Mouse (Mus musculus): Measurements from ENCODE around the gene Umad1. TPM values are rescaled to one million over a fixed set of nuclear protein-coding genes. Genes with fewer than 3 reads are reported as not detected.

The Umad1 gene
- polyA plus RNA-seq, 1 experiment: 21.9 TPM

DNA sequence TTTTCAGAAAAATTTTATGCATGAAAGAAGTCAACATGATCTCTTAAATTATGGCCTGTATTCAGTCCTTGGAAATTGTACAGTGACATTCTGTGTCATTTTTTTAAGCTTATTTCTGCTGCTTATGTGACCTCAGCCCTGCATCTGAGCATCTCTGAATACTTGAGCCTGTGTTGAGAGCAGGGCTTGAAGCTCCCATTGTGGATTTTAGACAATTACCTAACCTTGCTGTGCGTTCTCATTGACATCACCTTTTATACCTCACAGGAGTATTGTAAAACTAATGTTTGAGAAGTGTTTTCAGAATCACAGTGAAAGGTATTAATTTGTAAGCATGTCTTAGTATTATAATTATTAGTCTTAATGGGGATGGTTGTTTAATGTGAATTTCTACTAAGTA is 140.6 kb downstream of the Umad1 start:
- Histone ChIP-seq H3K4me1 (ENCODE audit: control insufficient read depth, insufficient read depth, low read length) (no peaks in the 10 kb centered on the region), H3K27me3 (replicated peaks; ENCODE audit: control insufficient read depth, insufficient read depth, low read length) (no peaks in the 10 kb centered on the region), H3K36me3 (ENCODE audit: control insufficient read depth, insufficient read depth, low read length) (no peaks in the 10 kb centered on the region), H3K4me3 (ENCODE audit: insufficient read depth, low read depth, low read length) (no peak overlapping the region), H3K27ac (ENCODE audit: insufficient read depth, low read depth, low read length) (no peak overlapping the region)
- DNase-seq: no peak
- no peak for TF ChIP-seq CTCF (conservative IDR thresholded peaks at IDR 0.05; ENCODE audit: insufficient read depth, insufficient read length, low read depth, low read length)
- TF ChIP-seq POLR2A (IDR thresholded peaks at IDR 0.05; ENCODE audit: low read depth, low read length): no peak
- WGBS: 97% methylated on average over 1 of the region's 1 CpGs

DNA sequence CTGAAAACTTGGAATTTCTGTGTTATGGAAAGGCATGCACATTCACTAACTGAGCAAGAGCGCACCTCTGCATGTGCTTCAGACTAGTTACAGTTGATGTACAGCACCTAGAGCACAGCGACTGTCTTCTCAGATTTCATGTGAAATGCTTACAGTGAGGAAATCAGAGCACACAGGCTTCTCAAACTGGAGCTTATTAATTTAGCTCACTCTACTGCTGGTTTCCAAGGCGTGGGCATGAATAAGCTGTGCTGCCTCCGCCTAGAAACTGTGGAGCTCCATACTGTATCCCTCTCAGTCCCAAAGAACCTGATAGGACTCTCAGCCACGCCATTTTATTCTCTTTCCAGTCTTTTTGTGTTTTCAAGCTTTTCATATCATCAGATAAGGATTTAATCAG is 144.0 kb downstream of the Umad1 start:
- H3K4me1 ChIP-seq (ENCODE audit: control insufficient read depth, insufficient read depth, low read length): no peaks in the 10 kb centered on the region
- WGBS: 82% methylated on average over 5 of the region's 5 CpGs
- no peaks in the 10 kb centered on the region for H3K36me3 ChIP-seq (ENCODE audit: control insufficient read depth, insufficient read depth, low read length)
- no peak for DNase-seq
- no peak overlapping the region for H3K4me3 ChIP-seq (ENCODE audit: insufficient read depth, low read depth, low read length)
- no peak overlapping the region for H3K27ac ChIP-seq (ENCODE audit: insufficient read depth, low read depth, low read length)
- no peaks in the 10 kb centered on the region for H3K27me3 ChIP-seq (replicated peaks; ENCODE audit: control insufficient read depth, insufficient read depth, low read length)
- TF ChIP-seq POLR2A (IDR thresholded peaks at IDR 0.05; ENCODE audit: low read depth, low read length) (no peak), CTCF (conservative IDR thresholded peaks at IDR 0.05; ENCODE audit: insufficient read depth, insufficient read length, low read depth, low read length) (no peak)

DNA sequence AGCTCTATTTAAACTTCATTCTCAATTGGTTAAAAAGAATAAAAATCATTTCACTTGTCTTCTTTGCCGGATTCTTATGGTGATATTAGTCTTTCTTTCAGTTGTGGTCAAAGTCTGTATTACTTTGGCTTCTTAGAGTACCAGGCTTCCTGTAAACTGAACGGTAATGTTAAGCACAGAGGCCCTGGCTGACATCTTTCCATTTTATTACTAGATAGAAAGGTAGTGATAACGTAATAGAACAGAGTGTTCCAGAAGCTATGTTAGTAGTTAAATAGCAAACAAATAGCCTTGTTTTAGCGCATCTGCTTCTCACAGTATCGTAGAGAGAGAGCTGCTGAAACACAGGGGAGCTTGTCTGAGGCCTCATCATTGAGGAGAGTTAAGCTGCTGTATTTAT is 146.8 kb downstream of the Umad1 start:
- no peaks in the 10 kb centered on the region for H3K27me3 ChIP-seq (replicated peaks; ENCODE audit: control insufficient read depth, insufficient read depth, low read length)
- H3K36me3 ChIP-seq (ENCODE audit: control insufficient read depth, insufficient read depth, low read length): no peaks in the 10 kb centered on the region
- 89% methylated on average over 5 of the region's 5 CpGs for WGBS
- H3K27ac ChIP-seq (ENCODE audit: insufficient read depth, low read depth, low read length): no peak overlapping the region
- DNase-seq: no peak
- H3K4me1 ChIP-seq (ENCODE audit: control insufficient read depth, insufficient read depth, low read length): no peaks in the 10 kb centered on the region
- TF ChIP-seq CTCF (conservative IDR thresholded peaks at IDR 0.05; ENCODE audit: insufficient read depth, insufficient read length, low read depth, low read length) (no peak), POLR2A (IDR thresholded peaks at IDR 0.05; ENCODE audit: low read depth, low read length) (no peak)
- no peak overlapping the region for H3K4me3 ChIP-seq (ENCODE audit: insufficient read depth, low read depth, low read length)

DNA sequence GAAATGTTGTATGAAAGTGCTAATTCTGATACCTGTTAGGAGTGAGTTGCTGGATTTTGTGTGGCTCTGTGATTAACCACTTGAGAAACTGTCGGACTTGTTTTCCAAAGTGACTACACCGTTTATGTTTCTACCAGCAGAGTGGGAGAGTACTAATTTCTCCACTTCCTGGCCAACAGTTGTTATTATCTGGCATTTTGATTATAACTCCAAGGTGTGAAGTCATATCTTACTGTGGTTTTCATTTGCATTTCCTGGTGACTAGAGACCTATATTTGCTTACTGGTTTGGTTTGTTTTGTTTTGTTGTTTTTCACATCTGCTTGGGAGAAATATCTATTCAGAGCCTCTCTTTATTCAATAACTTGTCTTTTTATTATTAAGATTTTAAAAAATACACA is 149.2 kb downstream of the Umad1 start:
- Histone ChIP-seq H3K27me3 (replicated peaks; ENCODE audit: control insufficient read depth, insufficient read depth, low read length) (no peaks in the 10 kb centered on the region), H3K36me3 (ENCODE audit: control insufficient read depth, insufficient read depth, low read length) (no peaks in the 10 kb centered on the region), H3K27ac (ENCODE audit: insufficient read depth, low read depth, low read length) (no peak overlapping the region), H3K4me1 (ENCODE audit: control insufficient read depth, insufficient read depth, low read length) (no peaks in the 10 kb centered on the region), H3K4me3 (ENCODE audit: insufficient read depth, low read depth, low read length) (no peak overlapping the region)
- no peak for DNase-seq
- WGBS: 83% methylated on average over 2 of the region's 2 CpGs
- TF ChIP-seq CTCF (conservative IDR thresholded peaks at IDR 0.05; ENCODE audit: insufficient read depth, insufficient read length, low read depth, low read length): no peak
- no peak for TF ChIP-seq POLR2A (IDR thresholded peaks at IDR 0.05; ENCODE audit: low read depth, low read length)

DNA sequence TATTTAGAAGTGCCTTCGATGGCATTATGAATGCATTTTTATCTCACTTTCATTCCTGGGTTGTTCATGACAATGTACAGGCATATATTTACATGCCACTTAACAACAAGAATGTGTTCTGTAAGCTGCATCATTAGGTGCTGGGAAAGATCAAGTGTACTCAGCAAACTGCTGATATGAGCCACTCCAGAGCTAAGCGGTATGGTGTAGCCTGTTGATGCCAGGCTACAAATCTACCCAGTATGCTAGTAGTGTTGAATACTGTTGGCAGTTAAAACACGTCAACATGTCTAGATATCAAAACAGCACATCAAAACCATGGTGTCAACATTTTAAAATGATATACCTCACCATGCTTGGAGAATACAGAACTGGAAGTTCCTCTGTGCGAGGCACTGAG is 150.8 kb downstream of the Umad1 start:
- H3K27ac ChIP-seq (ENCODE audit: insufficient read depth, low read depth, low read length): no peak overlapping the region
- no peak for TF ChIP-seq CTCF (conservative IDR thresholded peaks at IDR 0.05; ENCODE audit: insufficient read depth, insufficient read length, low read depth, low read length)
- TF ChIP-seq POLR2A (IDR thresholded peaks at IDR 0.05; ENCODE audit: low read depth, low read length): no peak
- H3K4me3 ChIP-seq (ENCODE audit: insufficient read depth, low read depth, low read length): no peak overlapping the region
- no peak for DNase-seq
- WGBS: 95% methylated on average over 4 of the region's 4 CpGs
- H3K36me3 ChIP-seq (ENCODE audit: control insufficient read depth, insufficient read depth, low read length): no peaks in the 10 kb centered on the region
- H3K27me3 ChIP-seq (replicated peaks; ENCODE audit: control insufficient read depth, insufficient read depth, low read length): no peaks in the 10 kb centered on the region
- no peaks in the 10 kb centered on the region for H3K4me1 ChIP-seq (ENCODE audit: control insufficient read depth, insufficient read depth, low read length)

DNA sequence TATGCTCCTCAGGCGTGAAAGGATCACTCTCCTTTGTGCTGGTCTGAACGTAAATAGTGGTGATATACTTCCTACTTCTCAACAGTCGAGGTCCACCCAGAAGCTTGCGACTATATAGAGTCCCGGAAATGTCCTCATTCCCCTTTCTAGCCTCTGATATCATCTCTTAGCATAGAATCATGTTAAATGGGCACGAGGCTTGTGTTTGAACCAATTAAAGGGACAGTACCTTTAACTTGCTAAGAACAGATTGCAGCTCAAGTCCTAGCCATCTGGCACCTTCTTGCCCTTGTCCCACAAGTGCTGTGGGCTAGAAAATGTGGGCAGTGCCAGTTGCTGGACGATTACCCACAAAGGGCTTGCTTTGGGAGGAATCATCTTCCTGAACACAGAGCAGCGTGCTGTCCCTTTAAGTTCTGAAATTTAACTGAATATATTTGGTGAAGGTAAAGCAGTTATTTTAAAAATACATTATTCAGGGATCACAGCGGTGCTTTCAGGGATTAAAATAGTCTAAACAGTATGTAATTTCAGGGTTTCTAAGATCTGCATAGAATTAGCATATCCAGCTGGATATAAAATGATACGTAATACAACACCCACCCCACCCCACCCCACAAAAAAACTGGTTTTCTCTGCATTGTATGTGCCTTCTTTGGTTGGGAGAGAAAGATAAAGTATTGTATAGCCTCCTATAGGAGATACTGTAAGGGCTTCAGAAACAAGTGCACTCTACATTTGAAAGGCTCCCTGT is 153.9 kb downstream of the Umad1 start:
- H3K27ac ChIP-seq (ENCODE audit: insufficient read depth, low read depth, low read length): no peak overlapping the region
- peak; percentile 15 for DNase-seq
- H3K36me3 ChIP-seq (ENCODE audit: control insufficient read depth, insufficient read depth, low read length): no peaks in the 10 kb centered on the region
- no peak overlapping the region for H3K4me3 ChIP-seq (ENCODE audit: insufficient read depth, low read depth, low read length)
- no peaks in the 10 kb centered on the region for H3K27me3 ChIP-seq (replicated peaks; ENCODE audit: control insufficient read depth, insufficient read depth, low read length)
- TF ChIP-seq CTCF (conservative IDR thresholded peaks at IDR 0.05; ENCODE audit: insufficient read depth, insufficient read length, low read depth, low read length) (no peak), POLR2A (IDR thresholded peaks at IDR 0.05; ENCODE audit: low read depth, low read length) (no peak)
- H3K4me1 ChIP-seq (ENCODE audit: control insufficient read depth, insufficient read depth, low read length): no peaks in the 10 kb centered on the region
- WGBS: 67% methylated on average over 10 of the region's 10 CpGs

DNA sequence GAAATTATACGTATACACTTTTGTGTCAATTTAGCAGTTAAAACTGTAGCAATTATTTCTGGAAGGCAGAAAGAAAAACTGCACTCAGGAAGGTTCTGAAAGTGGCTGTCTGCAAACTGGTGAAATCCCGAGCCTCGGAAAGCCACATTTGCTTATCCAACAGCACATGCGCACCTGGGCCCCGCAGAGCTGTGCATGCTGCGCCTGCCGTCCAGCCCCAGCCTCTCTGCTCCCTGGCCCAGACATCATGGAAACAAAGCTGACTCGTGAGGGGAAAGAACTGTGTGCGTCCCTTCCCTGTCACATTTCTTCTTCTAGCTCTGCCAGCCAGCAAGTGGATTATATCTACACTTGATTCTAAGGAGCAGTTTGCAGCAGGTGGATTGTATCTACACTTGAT is 154.9 kb downstream of the Umad1 start:
- TF ChIP-seq CTCF (conservative IDR thresholded peaks at IDR 0.05; ENCODE audit: insufficient read depth, insufficient read length, low read depth, low read length) (no peak), POLR2A (IDR thresholded peaks at IDR 0.05; ENCODE audit: low read depth, low read length) (no peak)
- no peaks in the 10 kb centered on the region for H3K27me3 ChIP-seq (replicated peaks; ENCODE audit: control insufficient read depth, insufficient read depth, low read length)
- peak overlapping the region; percentile 49 for H3K4me3 ChIP-seq (ENCODE audit: insufficient read depth, low read depth, low read length)
- WGBS: 55% methylated on average over 9 of the region's 9 CpGs
- DNase-seq: peak; percentile 8
- no peaks in the 10 kb centered on the region for H3K36me3 ChIP-seq (ENCODE audit: control insufficient read depth, insufficient read depth, low read length)
- no peaks in the 10 kb centered on the region for H3K4me1 ChIP-seq (ENCODE audit: control insufficient read depth, insufficient read depth, low read length)
- H3K27ac ChIP-seq (ENCODE audit: insufficient read depth, low read depth, low read length): no peak overlapping the region

Measured in kidney, adult 2 months (tissue).